ENCODE assay signal across 26 mouse cellular contexts in the genomic region with DNA sequence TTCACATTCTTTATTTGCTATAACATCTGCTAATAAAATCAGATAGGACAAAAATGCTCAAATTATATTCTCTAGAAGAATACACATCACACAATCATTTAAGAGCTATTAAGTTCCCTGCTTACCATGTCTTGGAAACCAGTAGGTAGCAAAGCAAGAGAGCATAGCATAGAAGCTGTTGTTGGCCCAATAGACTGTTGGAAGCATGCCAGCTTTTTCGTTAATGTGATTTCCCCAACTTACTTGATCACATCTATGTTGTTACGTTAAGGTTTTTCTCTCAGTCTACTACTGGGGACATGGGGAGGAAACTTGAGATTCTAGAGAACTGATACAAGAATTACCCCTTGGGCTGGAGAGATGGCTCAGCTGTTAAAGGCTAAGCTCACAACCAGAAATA.
"Had no signal": no experiment of that assay in that cellular context is flagged by ENCODE, and none has a peak within 500 bp of the region (broad histone marks: within the 10 kb centered on the region; RNA-seq: fewer than 3 reads in every experiment).

No protein-coding gene starts in this region.

- ATAC-seq: hindbrain, embryonic 16.5 days; intestine, embryonic 16.5 days; liver, embryonic 12.5 days had no signal

- H3K36me3 ChIP-seq: heart, embryonic 13.5 days; heart, embryonic 15.5 days; hindbrain, embryonic 13.5 days; kidney, embryonic 15.5 days; limb, embryonic 13.5 days; limb, embryonic 15.5 days; liver, embryonic 12.5 days had no signal

- H3K4me1 ChIP-seq: heart, embryonic 15.5 days; liver, embryonic 12.5 days had no signal

- H3K4me2 ChIP-seq: heart, embryonic 11.5 days; heart, embryonic 13.5 days; heart, embryonic 15.5 days; hindbrain, embryonic 13.5 days; kidney, embryonic 15.5 days; limb, embryonic 13.5 days; limb, embryonic 15.5 days; liver, embryonic 12.5 days had no signal

- DNase-seq: gastrocnemius, postnatal 14 days; gastrocnemius, postnatal 36 days; heart, adult 11 months; heart, adult 2 months; heart, postnatal 14 days; heart, postnatal 36 days; kidney, adult 11 months; kidney, adult 2 months; kidney, adult 9 months; kidney, postnatal 14 days; kidney, postnatal 36 days; layer of hippocampus, adult 9-11 months; layer of hippocampus, postnatal 36 days; left cerebral cortex, postnatal 4 days had no signal

- H3K9ac ChIP-seq: heart, embryonic 13.5 days; heart, embryonic 15.5 days; hindbrain, embryonic 13.5 days; kidney, embryonic 15.5 days; limb, embryonic 13.5 days; limb, embryonic 15.5 days; liver, embryonic 12.5 days; liver, embryonic 14.5 days had no signal

- H3K27me3 ChIP-seq: heart, embryonic 13.5 days; heart, embryonic 15.5 days; kidney, embryonic 15.5 days; limb, embryonic 13.5 days; limb, embryonic 15.5 days; liver, embryonic 12.5 days had no signal

- H3K27ac ChIP-seq: heart, adult 2 months; heart, embryonic 13.5 days; heart, embryonic 15.5 days; hindbrain, embryonic 13.5 days; kidney, embryonic 15.5 days; kidney, postnatal 0 days; limb, embryonic 13.5 days; limb, embryonic 15.5 days; liver, embryonic 12.5 days; liver, embryonic 14.5 days had no signal

- H3K9me3 ChIP-seq: heart, embryonic 13.5 days; heart, embryonic 15.5 days; hindbrain, embryonic 13.5 days; kidney, embryonic 15.5 days; limb, embryonic 13.5 days; limb, embryonic 15.5 days; liver, embryonic 12.5 days had no signal

- H3K4me3 ChIP-seq: heart, adult 2 months; heart, embryonic 13.5 days; heart, embryonic 15.5 days; hindbrain, embryonic 13.5 days; kidney, embryonic 15.5 days; limb, embryonic 13.5 days; limb, embryonic 15.5 days; liver, embryonic 12.5 days had no signal
